Mouse (Mus musculus) midbrain, embryonic 16.5 days (tissue): ENCODE data around the gene Olfr1418. TPM values are rescaled to one million over a fixed set of nuclear protein-coding genes. Genes with fewer than 3 reads are reported as not detected.

Experiments
- ATAC-seq: fragments of 200-750 bp; cut with Nextera tagmentation; 2 replicates; pipeline ENCODE4 v1.8.0; 2017; ENCODE audit warnings: moderate TSS enrichment
- H3K27ac ChIP-seq: fragments of 300-500 bp; sonication (generic); 2 replicates; pipeline ENCODE4 v1.5.1; 2014; ENCODE audit warnings: mild to moderate bottlenecking, low read length, mixed read lengths
- H3K27me3 ChIP-seq: fragments of 300-500 bp; sonication (generic); 2 replicates; pipeline ENCODE4 v1.6.1; 2014; ENCODE audit warnings: low read depth, low read length, mixed read lengths; ENCODE audit not compliant: control insufficient read depth, insufficient read depth
- H3K36me3 ChIP-seq: fragments of 300-500 bp; sonication (generic); 2 replicates; pipeline ENCODE4 v1.6.1; 2014; ENCODE audit warnings: mild to moderate bottlenecking, low read length, moderate library complexity, mixed read lengths; ENCODE audit not compliant: control insufficient read depth, insufficient read depth
- H3K4me1 ChIP-seq: fragments of 300-500 bp; sonication (generic); 2 replicates; pipeline ENCODE4 v1.6.1; 2014; ENCODE audit warnings: mild to moderate bottlenecking, low read length, mixed read lengths; ENCODE audit not compliant: control insufficient read depth, insufficient read depth
- H3K4me2 ChIP-seq: fragments of 300-500 bp; sonication (generic); 2 replicates; pipeline ENCODE4 v1.6.1; 2014; ENCODE audit warnings: mild to moderate bottlenecking, low read length, mixed read lengths
- H3K4me3 ChIP-seq: fragments of 300-500 bp; sonication (generic); 2 replicates; pipeline ENCODE4 v1.5.1; 2014; ENCODE audit warnings: low read depth, mild to moderate bottlenecking, low read length, moderate library complexity, mixed read lengths
- H3K9ac ChIP-seq: fragments of 300-500 bp; sonication (generic); 2 replicates; pipeline ENCODE4 v1.6.1; 2014; ENCODE audit warnings: low read depth, low read length, mixed read lengths
- H3K9me3 ChIP-seq: fragments of 300-500 bp; sonication (generic); replicated peaks from 2 replicates; pipeline ENCODE4 v1.6.1; 2014; ENCODE audit warnings: mild to moderate bottlenecking, low read length, mixed read lengths; ENCODE audit not compliant: control insufficient read depth, poor library complexity, severe bottlenecking
- WGBS: fragments of 180-500 bp; shearing (Covaris S2); extraction: QIAGEN DNeasy Blood & Tissue Kit; methylation state at CpG from one replicate; pipeline ENCODE4 v1.1.7; 2014; 5-methylcytosine and 5-hydroxymethylcytosine counted together
- polyA plus RNA-seq: library from polyadenylated mRNA; unstranded; fragments of >200 nt; fragmentation: Nextera tagmentation; extraction: Ambion mirVana; gene quantifications from 2 replicates; pipeline ENCODE4 v1.2.1, GENCODE M21; 2015

Olfr1418 gene
- polyA plus RNA-seq, 1 experiment from 2014 or later: not detected

DNA sequence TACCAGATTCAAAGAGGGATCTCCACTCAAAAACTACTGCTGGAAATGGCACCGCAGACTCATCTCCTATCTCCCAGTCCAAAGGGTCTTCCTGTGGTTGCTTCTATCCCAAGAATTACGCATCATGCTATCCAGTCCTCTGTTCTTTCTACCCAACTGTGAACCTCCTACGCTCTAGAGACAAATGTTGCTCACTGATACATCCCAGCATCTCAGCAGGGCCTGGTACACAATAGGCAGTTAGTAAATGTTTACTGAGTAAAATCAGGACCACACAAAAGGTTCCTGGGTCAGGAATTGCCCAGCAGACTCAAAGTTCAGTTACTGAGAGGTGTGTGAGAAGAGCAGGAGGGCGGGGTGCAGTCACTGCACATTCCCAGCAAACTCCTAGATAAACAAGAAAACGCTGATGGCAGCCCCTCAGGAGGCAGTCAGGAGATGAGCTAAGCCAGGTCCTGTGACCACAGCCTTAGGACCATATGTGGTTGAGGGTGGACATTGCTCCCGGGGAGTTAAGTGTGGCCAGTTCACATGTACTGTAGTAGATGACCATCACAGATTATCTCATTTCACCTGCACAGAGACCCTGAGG, 46.0 kb downstream of the Olfr1418 start:
- no peaks in the 10 kb centered on the region for H3K36me3 ChIP-seq
- WGBS: 83% methylated on average over 6 of the region's 6 CpGs
- no peak overlapping the region for H3K27ac ChIP-seq
- H3K4me1 ChIP-seq: peaks cover 26% of the 10 kb centered on the region
- no peak overlapping the region for H3K4me3 ChIP-seq
- no peak for ATAC-seq
- H3K9me3 ChIP-seq: no peaks in the 10 kb centered on the region
- no peak overlapping the region for H3K9ac ChIP-seq
- no peak overlapping the region for H3K4me2 ChIP-seq
- no peaks in the 10 kb centered on the region for H3K27me3 ChIP-seq

DNA sequence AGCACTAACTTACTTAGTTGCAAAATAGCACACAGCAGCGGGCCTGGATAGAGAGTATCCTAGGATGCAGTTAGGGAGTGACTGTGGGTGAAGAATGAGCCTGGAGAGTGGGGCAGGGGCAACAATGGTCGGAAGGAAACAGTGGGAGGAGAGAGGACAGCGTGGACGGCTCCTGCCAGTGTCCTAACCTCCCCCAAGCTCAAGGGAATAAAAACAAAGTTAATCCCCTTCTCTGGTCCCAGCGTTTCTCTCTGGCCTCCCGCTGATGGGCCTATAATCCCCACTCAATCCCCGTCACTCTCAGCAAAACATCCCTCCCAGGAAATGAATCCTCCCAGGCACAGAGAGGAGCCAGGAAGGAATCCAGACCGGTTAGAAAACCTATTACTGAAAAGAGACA, 47.2 kb downstream of the Olfr1418 start:
- WGBS: 3% methylated on average over 8 of the region's 8 CpGs
- H3K27me3 ChIP-seq: no peaks in the 10 kb centered on the region
- H3K4me3 ChIP-seq: no peak overlapping the region
- no peak overlapping the region for H3K27ac ChIP-seq
- H3K4me2 ChIP-seq: peak overlapping the region; percentile 14; the same call in 1 of the 2 replicates
- no peaks in the 10 kb centered on the region for H3K36me3 ChIP-seq
- peaks cover 19% of the 10 kb centered on the region for H3K4me1 ChIP-seq
- no peak for ATAC-seq
- H3K9ac ChIP-seq: no peak overlapping the region
- H3K9me3 ChIP-seq: no peaks in the 10 kb centered on the region

DNA sequence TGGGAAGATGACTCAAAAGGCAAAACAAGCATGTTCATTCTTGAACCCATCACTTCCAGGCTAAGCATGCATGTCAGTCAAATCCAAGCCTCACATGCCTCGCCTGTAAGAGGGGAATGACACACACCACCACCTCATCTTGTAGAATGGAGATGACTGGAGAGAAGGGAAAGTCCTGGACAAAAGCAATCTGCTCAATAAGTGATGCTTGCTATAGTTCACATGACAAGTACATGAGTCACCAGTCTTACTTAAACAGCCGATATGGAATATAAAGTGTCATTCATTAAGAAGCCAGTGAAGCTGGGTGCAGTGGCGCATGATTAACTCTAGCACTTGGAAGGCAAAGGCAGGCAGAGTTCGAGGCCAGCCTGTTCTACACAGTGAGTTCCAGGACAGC, 47.7 kb downstream of the Olfr1418 start:
- Histone ChIP-seq H3K27me3 (no peaks in the 10 kb centered on the region), H3K27ac (no peak overlapping the region), H3K4me1 (peaks cover 19% of the 10 kb centered on the region), H3K9ac (no peak overlapping the region), H3K9me3 (no peaks in the 10 kb centered on the region), H3K36me3 (no peaks in the 10 kb centered on the region), H3K4me3 (no peak overlapping the region), H3K4me2 (no peak overlapping the region)
- 41% methylated on average over 4 of the region's 4 CpGs for WGBS
- ATAC-seq: no peak

DNA sequence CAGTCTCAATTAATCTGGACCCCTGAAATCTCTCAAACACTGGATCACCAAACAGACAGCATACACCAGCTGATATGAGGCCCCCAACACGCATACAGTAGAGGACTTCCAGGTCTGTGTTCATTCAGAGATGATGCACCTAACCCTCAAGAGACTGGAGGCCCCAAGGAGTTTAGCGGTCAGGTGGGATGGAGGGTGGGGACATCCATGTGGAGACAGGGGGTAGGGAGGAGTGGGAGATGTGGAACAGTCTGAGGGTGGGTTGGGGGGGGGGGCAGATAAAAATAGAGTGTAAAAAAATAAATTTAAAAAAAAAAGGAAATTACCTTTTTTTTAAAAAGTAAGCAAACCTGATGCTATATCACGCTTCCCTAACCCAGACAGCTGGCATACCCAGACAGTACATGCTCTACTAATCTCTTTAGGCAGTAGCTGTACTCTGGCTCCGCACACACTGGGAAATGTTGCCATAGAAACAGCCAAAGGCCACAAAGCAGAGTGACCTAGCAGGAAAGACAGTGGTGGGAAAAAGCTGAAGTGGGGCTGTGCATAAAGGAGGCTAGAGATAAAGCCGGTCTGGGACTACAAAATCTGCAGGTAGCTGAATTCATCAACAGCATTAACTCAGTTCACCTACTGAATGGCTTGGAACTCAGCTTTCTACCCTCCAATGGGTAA, 49.0 kb downstream of the Olfr1418 start:
- H3K9ac ChIP-seq: peak overlapping the region; percentile 44; the same call in 1 of the 2 replicates
- H3K4me3 ChIP-seq: no peak overlapping the region
- WGBS: 18% methylated on average over 5 of the region's 5 CpGs
- peak overlapping the region; percentile 37 for H3K4me2 ChIP-seq
- ATAC-seq: peak; percentile 97
- H3K27me3 ChIP-seq: no peaks in the 10 kb centered on the region
- H3K27ac ChIP-seq: peak overlapping the region; percentile 51
- peaks cover 12% of the 10 kb centered on the region for H3K4me1 ChIP-seq
- no peaks in the 10 kb centered on the region for H3K9me3 ChIP-seq
- no peaks in the 10 kb centered on the region for H3K36me3 ChIP-seq

DNA sequence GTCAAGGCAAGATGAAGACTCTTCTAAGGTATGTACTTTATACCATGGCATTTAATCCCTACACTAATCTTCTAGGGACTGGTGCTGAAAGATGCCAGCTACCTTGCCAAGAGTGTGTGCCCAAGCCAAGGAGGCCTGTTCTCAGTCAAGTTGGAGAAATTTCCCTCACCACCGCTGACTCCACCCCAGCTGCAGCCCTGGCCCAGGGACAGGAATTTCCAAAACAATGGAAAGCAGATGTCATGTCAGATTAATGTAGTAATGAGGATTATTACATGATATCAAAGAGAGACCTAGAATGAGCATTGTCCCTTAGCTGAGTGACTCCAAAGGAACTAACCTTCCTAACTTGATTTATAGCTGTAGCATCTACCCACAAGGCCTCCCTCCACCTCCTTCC, 50.0 kb downstream of the Olfr1418 start:
- WGBS: 50% methylated on average over 1 of the region's 1 CpGs
- Histone ChIP-seq H3K9ac (no peak overlapping the region), H3K36me3 (no peaks in the 10 kb centered on the region), H3K4me2 (no peak overlapping the region), H3K4me1 (peaks cover 12% of the 10 kb centered on the region), H3K27me3 (no peaks in the 10 kb centered on the region), H3K27ac (peak overlapping the region; percentile 51), H3K9me3 (no peaks in the 10 kb centered on the region), H3K4me3 (no peak overlapping the region)
- no peak for ATAC-seq

DNA sequence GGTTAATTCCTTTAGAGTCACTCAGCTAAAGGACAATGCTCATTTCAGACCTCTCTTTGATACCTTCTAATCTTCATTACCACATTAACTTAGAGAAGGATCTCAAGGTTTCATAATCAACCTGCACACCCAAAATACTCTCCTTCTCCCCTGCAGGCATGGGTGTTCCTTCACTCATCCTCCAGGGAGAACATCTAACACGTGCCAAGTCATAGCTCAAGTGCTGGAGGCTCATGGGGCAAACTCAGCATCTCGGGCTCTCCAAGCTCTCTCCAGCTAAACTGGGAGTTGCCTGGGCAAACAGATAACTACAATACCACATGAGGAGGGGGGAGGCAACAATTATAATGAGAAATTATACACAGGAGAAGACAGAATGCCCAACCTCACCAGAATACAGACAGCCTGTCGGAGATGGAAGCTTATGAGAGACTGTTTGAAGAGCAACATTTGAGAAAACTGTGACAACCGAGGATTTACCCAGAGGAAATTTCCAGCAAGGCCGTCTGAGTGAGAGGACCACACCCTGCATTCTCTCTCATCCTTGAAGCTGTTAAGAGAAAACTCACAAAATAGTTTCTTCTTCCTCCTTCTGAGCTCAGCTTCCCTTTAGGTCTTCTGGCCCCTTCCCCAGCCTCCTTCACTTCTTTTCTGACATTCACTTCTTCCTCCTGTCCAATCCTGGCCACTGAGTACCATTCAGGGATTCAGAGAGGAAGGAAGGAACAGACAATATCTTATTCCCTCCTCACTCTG, 50.7 kb downstream of the Olfr1418 start:
- peaks cover 12% of the 10 kb centered on the region for H3K4me1 ChIP-seq
- no peak overlapping the region for H3K4me3 ChIP-seq
- H3K4me2 ChIP-seq: no peak overlapping the region
- ATAC-seq: no peak
- peak overlapping the region; percentile 51; the same call in 1 of the 2 replicates for H3K27ac ChIP-seq
- WGBS: 82% methylated on average over 5 of the region's 5 CpGs
- H3K36me3 ChIP-seq: no peaks in the 10 kb centered on the region
- H3K27me3 ChIP-seq: no peaks in the 10 kb centered on the region
- no peak overlapping the region for H3K9ac ChIP-seq
- H3K9me3 ChIP-seq: no peaks in the 10 kb centered on the region

DNA sequence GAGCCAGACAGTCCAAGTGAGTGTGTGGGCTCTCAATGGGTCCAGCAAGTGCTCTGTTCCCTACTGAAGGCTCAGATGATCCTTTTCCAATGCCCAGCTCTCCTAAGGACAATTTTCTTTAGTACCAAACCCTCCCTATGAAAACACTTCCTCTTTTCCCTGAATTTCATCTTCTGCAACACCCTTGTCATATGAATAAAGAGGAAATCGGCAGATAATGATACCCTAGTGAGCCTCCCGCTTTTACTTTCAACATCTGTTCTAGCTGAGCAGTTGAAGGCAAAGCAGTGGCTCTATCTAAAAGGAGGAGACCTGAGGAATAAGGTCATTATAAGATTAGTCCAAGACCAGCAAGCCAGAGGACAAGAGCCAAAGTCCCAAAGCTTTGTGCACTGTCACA, 52.4 kb downstream of the Olfr1418 start:
- ATAC-seq: no peak
- H3K9me3 ChIP-seq: no peaks in the 10 kb centered on the region
- no peaks in the 10 kb centered on the region for H3K27me3 ChIP-seq
- no peak overlapping the region for H3K4me2 ChIP-seq
- H3K9ac ChIP-seq: no peak overlapping the region
- H3K27ac ChIP-seq: no peak overlapping the region
- peaks cover 12% of the 10 kb centered on the region for H3K4me1 ChIP-seq
- H3K36me3 ChIP-seq: no peaks in the 10 kb centered on the region
- H3K4me3 ChIP-seq: no peak overlapping the region
- 95% methylated on average over 2 of the region's 2 CpGs for WGBS

DNA sequence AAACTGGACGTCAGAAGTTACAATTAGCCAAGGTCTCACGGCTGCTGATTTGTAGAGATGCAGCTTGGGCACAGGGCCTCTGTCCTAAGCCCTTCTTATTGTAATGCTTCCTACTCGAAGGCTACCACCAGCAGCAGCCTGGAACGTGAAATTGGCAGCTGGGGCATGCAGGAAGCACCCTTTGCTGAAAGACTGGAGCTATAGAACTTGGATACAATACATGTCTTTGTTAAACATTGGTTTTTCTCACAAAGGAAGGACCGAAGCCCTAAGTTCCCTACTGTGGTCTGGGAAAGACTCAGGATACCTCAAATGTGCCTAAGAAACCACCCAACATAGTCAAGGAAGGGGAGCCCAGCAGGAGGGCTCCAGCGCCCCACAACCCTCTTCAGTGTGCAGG, 53.0 kb downstream of the Olfr1418 start:
- H3K4me1 ChIP-seq: peaks cover 12% of the 10 kb centered on the region
- H3K4me2 ChIP-seq: no peak overlapping the region
- no peaks in the 10 kb centered on the region for H3K9me3 ChIP-seq
- H3K4me3 ChIP-seq: no peak overlapping the region
- 18% methylated on average over 6 of the region's 6 CpGs for WGBS
- ATAC-seq: no peak
- H3K36me3 ChIP-seq: no peaks in the 10 kb centered on the region
- no peak overlapping the region for H3K27ac ChIP-seq
- H3K9ac ChIP-seq: no peak overlapping the region
- H3K27me3 ChIP-seq: no peaks in the 10 kb centered on the region

DNA sequence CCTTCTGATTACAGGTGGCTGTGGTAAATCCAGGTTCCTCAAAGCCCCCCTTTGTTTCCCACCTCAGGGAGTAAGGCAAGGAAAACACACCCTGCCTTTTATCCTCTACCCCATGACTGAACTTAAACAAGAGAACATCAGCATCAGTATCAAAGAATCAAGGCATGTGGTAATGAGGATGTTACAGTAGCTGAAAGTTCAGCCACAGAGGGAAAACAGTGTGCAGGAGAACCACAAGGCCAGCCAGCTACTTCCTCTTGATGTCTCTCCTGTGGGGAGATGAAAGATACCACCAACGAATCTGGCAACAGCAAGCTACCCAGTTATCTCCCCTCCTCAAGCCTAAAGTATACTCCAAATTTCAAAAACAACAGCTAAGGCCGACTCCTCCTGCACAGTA, 53.6 kb downstream of the Olfr1418 start:
- no peak overlapping the region for H3K4me2 ChIP-seq
- H3K4me3 ChIP-seq: no peak overlapping the region
- H3K36me3 ChIP-seq: no peaks in the 10 kb centered on the region
- no peak overlapping the region for H3K27ac ChIP-seq
- no peaks in the 10 kb centered on the region for H3K9me3 ChIP-seq
- H3K4me1 ChIP-seq: peaks cover 10% of the 10 kb centered on the region
- no peak overlapping the region for H3K9ac ChIP-seq
- H3K27me3 ChIP-seq: no peaks in the 10 kb centered on the region
- no peak for ATAC-seq
- WGBS: 63% methylated on average over 2 of the region's 2 CpGs
